Mouse (Mus musculus): Measurements from ENCODE around the gene Plbd1. TPM values are rescaled to one million over a fixed set of nuclear protein-coding genes. Genes with fewer than 3 reads are reported as not detected.

Gene Plbd1
- polyA plus RNA-seq, 2 experiments from 2014 or later, result 1.2 to 1.4 TPM

DNA sequence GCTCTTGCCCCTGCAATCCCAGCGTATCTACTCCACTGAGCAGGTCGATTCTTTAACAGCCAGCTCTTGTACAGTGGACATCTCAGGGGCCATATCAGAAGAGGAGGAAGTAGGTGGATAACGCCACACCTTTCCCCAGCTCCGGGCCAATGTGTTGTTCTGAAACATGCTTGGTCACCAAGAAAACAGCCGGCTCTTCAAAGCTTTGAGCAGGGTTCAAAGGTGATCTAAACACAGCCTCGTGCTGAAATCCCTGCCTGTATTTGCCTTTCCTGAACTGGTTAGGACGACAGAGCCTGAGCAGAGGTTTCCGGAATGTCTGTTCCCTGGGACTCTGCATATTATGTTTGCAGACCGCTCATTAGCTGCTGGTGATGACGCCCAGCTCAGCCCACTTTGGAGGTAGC, 14.3 kb downstream of the Plbd1 start:
- ATAC-seq, result no peak

DNA sequence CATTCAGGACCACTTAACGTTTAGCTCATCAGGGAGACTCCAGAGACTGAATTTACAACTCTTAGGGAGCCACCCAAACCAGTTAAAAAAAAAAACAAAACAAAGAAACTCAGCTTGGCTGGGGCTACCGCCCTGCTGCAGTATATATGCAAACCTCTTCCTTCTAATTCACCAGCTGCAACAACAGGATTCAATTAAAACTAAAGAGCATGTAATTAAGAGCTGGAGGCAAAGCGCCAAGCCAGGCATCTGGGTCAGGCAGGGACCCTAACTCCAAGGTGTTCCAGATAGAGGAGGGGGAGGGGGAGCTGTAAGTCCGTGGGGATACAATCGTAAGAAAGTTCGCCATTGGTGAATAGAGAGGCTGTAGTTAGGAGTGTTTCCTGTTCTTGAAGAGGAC, 15.5 kb downstream of the Plbd1 start:
- no peak for ATAC-seq

DNA sequence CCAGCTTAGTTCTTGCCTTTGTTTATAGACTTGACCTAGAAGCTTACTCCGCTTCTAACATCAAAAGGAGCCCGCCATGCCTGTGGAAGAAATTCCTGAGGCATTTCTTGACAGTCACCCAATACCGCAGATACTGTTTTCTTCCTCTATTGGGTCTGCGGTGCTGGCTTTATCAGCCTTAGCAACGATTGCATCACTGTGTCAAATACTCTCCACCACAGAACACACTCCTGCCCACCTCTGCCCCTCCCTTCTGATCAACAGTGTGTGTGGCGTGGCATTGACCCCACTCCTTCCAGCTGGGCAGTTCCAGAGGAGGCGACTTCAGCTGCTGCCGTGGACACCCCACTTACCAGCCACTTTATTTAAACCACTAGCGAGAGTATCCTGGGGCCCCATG, 16.0 kb downstream of the Plbd1 start:
- no peak for ATAC-seq

DNA sequence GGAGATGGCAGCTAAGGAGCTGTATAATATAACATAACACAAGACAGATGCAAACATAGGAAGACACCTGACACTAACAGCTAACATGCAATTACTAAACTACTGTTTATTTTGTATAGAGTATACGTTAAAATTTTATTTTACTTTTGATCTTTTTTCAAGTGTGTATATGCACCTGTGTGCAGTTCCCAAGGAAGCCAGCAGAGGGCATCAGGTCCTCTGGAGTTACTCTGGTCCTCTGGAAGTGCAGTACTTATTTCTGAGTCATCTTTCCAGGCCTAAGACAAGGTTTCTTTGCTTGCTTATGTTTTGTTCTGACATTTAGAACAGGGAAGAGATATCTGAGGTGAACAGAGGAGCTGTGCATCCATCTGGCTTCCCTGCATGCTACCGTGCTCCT, 17.6 kb downstream of the Plbd1 start:
- ATAC-seq, result no peak

DNA sequence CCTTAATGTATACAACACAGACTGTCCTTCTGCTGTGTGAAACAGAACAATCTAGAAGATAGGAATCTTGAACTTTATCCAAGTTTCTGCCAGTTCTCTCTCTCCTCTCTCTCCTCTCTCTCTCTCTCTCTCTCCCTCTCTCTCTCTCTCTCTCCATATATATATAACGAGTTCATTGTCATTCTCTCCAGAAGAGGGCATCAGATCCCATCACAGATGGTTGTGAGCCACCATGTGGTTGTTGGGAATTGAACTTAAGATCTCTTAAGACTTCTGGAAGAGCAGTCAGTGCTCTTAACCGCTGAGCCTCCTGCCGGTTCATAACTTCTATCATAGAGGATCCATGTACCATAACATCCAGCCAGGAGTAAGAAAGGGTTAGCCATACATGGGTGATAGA, 26.7 kb downstream of the Plbd1 start:
- no peak for ATAC-seq

DNA sequence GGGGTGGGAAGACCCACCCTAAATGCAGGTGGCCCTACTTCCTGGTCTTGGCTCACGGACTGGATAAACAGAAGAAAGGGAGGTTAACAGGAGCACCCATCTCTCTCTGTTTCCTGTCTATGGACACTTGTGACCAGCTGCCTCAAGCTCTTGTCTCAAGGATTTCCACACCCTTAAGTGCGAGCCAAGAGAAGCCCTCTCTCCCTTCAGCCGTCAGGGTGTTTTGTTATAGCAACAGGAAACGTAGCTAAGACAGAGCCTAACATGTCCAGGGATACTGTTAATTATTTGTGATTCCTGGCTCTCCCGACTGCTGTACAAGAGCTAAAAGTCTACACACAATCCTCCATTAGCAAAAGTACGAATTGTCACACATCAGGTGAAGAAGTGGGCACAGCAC, 28.0 kb downstream of the Plbd1 start:
- ATAC-seq, result no peak

DNA sequence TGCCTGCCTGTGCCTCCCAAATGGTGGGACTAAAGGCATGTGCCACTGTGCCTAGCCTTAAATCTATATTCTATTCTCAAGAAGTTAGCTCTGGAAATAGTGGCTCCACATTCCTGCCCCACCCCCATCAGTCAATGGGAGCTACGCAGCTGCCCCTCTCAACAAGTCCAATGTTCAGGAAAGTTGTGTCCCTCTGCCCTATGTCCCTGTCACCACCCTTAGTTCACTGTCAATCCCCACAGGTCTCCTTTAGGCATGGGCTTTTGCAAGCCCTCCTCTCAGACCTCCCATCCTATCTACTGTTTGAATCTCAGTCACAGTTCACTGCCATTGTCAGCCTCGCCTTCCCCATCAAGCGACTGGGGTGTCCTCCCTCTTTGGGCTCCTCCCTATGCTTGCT, 28.6 kb downstream of the Plbd1 start:
- ATAC-seq, result no peak

DNA sequence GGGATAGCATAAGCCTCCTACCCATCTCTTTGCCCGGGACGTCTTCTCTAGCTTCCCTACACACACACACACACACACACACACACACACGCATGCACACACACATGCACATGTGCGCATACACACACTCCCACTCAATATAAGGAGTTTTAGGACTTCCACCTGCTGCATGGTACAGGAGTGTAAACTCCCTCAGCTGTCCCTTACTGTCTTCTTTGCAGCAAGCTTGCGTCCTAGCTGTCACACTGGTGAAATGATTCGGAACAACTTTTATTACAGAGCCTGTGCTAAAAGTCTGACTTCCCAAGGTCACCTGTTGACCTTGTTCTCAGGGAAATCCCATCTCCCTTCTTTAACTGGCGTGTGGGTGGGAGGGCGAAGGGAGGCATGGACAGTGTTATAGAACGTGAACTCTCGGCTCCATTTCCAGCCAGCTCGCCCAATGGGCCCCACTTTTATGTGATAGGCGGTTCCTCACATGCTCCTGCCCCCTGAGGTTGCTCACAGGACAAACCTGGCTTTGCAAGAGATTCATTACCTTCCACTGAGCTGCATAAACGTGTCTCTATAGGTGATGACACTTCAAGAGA, 29.7 kb downstream of the Plbd1 start:
- ATAC-seq, result no peak

DNA sequence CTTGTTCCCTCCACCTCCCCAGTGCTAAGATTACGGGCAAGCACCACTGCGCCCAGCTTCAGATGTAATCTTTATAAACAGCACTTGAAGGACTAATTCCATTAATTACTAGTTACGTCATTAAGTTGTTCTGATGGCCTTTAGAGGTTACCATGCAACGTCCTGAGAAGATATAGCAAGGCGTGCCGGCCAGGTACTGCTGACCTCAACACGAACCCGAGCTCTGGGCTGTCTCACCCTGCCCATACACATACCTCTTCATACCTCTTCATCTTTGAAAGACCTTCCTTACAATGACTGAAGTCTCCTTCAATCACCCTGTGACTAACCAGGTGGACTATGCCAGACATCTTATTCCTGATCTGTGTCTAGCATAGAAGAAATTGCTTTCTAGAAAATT, 30.2 kb downstream of the Plbd1 start:
- no peak for ATAC-seq

DNA sequence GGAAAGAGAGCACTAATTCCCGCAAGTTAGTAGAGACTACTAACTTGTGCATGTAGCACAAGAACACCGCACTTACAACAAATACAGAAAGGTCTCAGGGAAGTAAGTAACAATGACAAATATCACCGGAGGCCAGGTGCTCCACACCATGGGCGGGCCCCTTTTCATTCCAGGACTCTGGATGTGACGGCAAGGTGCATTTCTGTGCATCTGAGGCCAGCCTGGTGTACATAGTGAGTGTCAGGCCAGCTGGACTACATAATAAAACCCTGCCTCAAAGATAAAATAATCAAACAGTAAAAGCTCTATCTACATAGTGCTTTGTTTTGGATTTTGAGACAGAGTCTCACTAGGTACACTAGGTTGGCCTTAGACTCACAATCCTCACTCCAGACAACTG, 32.1 kb downstream of the Plbd1 start:
- no peak for ATAC-seq

DNA sequence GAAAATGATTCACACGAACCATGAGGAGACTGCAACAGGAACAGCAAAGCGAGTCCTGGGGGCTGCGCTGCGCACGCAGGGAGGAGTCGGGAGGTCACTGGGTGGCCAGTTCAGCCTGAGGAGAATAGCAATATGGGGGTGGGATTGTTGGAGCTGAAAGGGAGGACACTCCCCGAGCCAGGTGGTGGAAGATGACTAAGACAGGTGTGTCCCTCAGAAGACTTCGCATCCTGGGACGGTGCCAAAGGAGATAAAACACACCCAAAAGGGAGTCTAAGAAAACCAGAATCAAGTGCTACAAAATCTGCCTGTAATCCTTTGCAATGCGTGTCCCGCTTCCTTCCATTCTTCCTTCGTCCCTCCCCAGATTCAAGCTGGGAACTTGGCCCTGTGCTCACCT, 36.3 kb downstream of the Plbd1 start:
- no peak for ATAC-seq

DNA sequence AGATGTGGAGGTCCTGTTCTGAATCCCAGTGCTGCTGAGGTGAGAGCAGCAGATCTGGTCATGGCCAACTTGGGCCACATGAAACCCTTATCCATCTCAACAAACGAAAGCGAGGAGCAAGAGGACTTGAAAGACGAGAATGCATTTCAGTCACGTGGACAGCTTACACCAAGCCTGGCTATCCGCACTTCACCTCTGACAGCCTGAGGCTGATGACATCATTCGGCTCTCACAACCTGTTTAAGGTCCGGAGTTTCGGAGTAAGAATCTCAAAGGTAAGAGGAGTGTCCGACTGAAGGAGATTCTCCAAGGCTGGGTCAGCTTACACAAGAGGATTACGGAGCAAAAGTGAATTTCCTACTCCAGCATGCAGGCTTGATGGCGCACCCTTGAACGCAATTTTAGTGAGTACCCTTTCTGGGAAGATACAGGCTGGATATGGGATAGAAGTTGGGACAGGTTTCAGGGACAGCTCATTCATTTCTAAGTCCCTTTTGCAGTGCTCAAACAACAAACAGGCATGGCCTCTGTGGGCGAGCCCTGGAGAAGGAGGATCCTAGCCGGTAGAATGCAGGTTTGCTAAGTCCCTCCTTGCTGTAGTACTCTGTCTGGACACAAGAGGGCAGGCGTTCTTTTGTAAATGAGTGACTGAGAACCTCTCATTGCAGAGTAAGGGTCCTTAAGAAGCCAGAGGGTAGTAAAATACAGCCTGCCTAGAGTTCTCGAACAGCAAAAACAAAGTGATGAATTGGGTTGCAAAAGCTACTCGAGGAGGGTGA, 41.2 kb downstream of the Plbd1 start:
- peak; percentile 71 for ATAC-seq

DNA sequence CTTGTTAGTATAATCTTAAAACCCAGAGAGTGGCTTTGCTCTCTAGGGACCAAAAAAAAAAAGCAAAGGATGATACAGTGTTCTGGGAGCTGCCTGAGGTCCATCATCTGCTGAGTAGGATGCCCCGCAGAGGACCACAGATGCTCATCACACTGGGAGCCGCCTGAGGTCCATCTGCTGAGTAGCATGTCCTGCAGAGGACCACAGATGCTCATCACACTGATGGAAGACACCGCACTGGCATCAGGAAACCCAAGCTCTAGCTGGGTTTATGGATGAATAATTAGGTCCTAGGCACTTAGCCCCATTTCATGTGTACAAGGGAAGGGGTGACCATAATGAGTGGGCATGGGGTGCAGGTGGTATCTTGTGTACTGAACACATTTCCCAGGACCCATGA, 47.6 kb downstream of the Plbd1 start:
- ATAC-seq, result no peak

DNA sequence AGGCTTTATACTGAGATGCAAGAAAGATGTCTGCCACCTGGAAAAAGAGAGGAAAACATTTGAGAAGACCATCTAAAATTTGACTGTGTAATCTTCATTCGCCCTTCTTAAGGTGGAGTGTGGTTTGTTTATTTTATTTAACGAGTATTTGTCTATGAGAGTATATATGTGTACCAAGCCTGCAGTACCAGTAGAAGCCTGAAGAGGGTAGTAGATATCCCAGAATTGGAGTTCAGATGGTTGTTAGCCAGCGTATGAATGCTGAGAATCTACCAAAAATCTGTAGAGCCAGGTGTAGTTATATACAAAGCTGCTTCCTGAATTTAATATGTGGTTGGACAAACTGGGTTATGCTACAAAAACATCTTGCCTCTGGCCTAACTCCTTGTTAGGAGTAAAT, 49.4 kb downstream of the Plbd1 start:
- ATAC-seq, result no peak

DNA sequence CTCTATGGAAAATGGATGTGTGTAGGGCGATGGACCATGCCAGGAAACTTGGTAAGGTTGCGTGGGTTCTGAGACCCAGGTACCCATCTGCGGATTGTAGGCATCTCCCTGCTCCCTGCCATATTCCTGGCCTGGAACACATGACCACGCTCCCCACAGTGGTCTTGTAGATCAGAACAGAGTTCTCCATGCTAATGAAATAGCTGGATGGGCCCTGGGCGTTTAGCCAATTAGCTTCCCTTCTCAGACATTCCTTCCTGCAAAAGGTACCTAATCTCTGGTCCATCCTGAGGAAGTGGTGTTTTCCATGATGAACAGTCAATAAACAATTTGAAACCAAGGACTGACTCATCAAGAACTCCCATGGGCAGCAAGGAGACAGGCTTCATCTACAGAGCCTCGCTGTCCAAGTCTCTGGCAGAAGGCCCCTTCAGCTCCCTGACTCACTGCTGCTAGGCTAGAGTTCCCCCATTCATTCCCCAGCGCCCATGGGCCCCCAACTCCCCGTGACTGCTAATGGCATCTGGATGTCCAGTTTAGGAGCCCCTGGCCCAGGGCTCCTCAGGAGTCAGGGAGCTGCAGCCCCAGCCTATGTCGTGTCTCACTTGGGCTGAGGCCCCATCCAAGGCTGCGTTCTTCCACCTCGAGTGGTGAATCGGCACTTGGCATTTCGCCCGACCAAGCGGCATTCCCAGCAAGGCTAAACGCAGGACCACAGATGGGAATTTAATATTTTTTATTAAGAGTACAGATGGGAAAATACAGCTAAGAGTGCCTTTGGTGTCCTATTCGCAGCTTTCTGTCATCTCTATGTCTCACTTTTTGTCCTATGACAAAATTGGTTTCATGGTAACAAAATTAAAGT, 50.1 kb downstream of the Plbd1 start:
- no peak for ATAC-seq

DNA sequence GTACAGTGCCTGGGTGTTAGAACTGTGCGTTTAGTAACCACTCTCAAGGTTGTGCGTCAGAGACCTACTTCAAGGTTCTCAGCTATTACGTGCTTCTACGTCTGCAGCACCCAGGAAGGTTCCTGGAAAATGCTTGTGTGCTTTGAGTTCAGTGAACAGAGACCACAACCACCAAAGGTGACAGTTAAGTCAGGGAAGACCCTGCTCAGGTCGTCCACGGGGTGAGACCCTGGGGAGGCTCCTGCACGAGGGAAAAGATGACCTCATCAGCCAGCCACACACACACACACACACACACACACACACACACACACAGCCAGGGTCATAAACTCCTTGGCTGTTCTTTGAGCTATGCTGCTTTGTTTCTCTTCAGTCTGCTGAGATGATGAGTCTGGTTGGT, 59.1 kb downstream of the Plbd1 start:
- ATAC-seq, result no peak

DNA sequence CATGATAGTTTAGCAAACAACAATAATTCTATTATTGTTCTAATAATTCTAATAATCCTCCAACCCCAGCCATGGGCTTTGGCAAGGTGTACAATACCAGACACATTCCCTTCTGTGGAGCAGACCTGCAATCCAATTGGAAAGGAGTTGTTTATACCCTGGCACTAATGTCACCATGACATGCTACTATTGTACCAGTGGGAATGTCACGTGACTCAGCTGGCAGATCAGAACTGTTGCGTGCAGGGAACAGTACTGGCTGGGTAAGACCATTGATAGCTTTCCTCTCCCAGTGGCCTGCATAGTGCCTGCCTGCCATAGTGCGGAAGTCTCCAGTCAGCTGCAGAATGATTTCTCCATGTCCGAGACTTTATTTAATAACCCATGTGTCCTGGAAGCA, 67.2 kb downstream of the Plbd1 start:
- no peak for ATAC-seq

DNA sequence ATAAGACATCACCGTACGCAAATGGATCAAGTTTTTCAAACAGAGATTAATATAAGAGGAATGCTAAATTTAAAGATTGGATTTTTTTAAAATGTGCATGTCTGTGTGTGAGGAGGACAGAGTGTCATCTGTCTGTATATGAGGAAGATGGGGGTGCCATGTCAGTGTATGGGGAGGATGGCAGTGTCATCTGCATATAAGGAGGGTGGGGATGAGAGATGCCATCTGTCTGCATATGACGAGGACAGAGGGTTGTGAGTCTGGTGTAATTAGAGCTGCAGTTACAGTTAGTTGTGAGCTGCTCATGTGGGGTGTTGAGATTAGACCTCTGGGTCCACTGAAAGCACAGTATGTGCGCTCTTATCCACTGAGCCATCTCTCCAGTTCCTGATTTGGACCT, 71.0 kb downstream of the Plbd1 start:
- ATAC-seq, result no peak

DNA sequence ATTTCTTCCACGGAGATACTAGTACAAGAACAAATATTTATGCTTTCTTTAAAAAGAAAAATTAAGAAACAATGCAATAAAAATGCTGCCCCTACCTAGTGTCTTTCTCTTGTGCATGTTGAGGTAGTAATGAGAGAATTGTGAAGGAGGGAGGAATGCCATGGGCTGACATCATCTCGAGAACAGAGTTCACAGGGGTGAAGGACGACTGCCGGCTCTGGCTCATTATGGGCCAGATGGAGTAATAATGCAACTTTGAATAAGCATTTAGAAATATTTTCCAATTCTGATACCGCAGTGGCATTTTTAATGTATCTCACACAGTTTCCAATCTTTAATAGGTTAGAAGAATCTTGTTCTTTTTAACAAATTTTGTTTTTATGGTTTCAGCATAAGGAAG, 95.7 kb downstream of the Plbd1 start:
- no peak for ATAC-seq

All from CD4-positive, CD25-positive, alpha-beta regulatory T cell, adult 4 months (primary cell).